Mouse (Mus musculus) midbrain, postnatal 0 days (tissue): Measurements from ENCODE around the gene Gm12248. TPM values are rescaled to one million over a fixed set of nuclear protein-coding genes. Genes with fewer than 3 reads are reported as not detected.

Experiments used
- ATAC-seq: fragments of 200-750 bp; cut with Nextera tagmentation; 2 replicates; pipeline ENCODE4 v1.8.0; 2017; ENCODE audit warnings: moderate number of reproducible peaks, mild to moderate bottlenecking, moderate TSS enrichment, moderate library complexity; ENCODE audit not compliant: low FRiP score
- DNase-seq: peaks from one replicate; pipeline ENCODE4 v3.0.0-alpha.2; 2015; ENCODE audit warnings: low spot score
- H3K27ac ChIP-seq: fragments of 300-500 bp; sonication (generic); 2 replicates; pipeline ENCODE4 v1.5.1; 2014; ENCODE audit warnings: low read depth, mild to moderate bottlenecking, low read length, mixed read lengths
- H3K27me3 ChIP-seq: fragments of 300-500 bp; sonication (generic); 2 replicates; pipeline ENCODE4 v1.6.1; 2014; ENCODE audit warnings: low read length, control low read depth, mixed read lengths; ENCODE audit not compliant: insufficient read depth
- H3K36me3 ChIP-seq: fragments of 300-500 bp; sonication (generic); 2 replicates; pipeline ENCODE4 v1.6.1; 2014; ENCODE audit warnings: low read length, control low read depth, mixed read lengths; ENCODE audit not compliant: insufficient read depth
- H3K4me1 ChIP-seq: fragments of 300-500 bp; sonication (generic); 2 replicates; pipeline ENCODE4 v1.6.1; 2014; ENCODE audit warnings: mild to moderate bottlenecking, control low read depth, antibody characterized with exemption, low read length, mixed read lengths; ENCODE audit not compliant: insufficient read depth
- H3K4me2 ChIP-seq: fragments of 300-500 bp; sonication (generic); 2 replicates; pipeline ENCODE4 v1.6.1; 2014; ENCODE audit warnings: low read depth, mild to moderate bottlenecking, low read length, mixed read lengths; ENCODE audit not compliant: poor library complexity, severe bottlenecking
- H3K4me3 ChIP-seq: fragments of 300-500 bp; sonication (generic); 2 replicates; pipeline ENCODE4 v1.5.1; 2014; ENCODE audit warnings: low read depth, mild to moderate bottlenecking, low read length, moderate library complexity
- H3K9ac ChIP-seq: fragments of 300-500 bp; sonication (generic); replicated peaks from 2 replicates; pipeline ENCODE4 v1.6.1; 2014; ENCODE audit warnings: mild to moderate bottlenecking, low read length, moderate library complexity, mixed read lengths; ENCODE audit not compliant: poor library complexity, severe bottlenecking
- H3K9me3 ChIP-seq: fragments of 300-500 bp; sonication (generic); 2 replicates; pipeline ENCODE4 v1.6.1; 2016; ENCODE audit warnings: low read length, control low read depth
- CTCF ChIP-seq: IDR thresholded peaks from 2 replicates; pipeline ENCODE4 v1.5.1; 2016; ENCODE audit warnings: antibody characterized with exemption, mild to moderate bottlenecking
- WGBS: fragments of 180-500 bp; shearing (Covaris S2); extraction: QIAGEN DNeasy Blood & Tissue Kit; methylation state at CpG from one replicate; pipeline ENCODE4 v1.1.7; 2014; 5-methylcytosine and 5-hydroxymethylcytosine counted together
- polyA plus RNA-seq: library from polyadenylated mRNA; unstranded; fragments of >200 nt; fragmentation: Nextera tagmentation; extraction: Ambion mirVana; gene quantifications from 2 replicates; pipeline ENCODE4 v1.2.1, GENCODE M21; 2015
- total RNA-seq: library from RNA; depleted of rRNA; stranded (reverse); fragments of >200 nt; gene quantifications from 2 replicates; pipeline ENCODE4 v1.2.3, GENCODE M21; 2014

Gm12248 gene
- total and polyA plus RNA-seq, 2 experiments from 2014 or later = not detected

- WGBS = 95% methylated on average over 1 of the region's 1 CpGs
- H3K4me1 ChIP-seq = no peaks in the 10 kb centered on the region
- H3K27ac ChIP-seq = no peak overlapping the region
- no peak for DNase-seq
- no peaks in the 10 kb centered on the region for H3K9me3 ChIP-seq
- no peak overlapping the region for H3K9ac ChIP-seq
- H3K4me2 ChIP-seq = no peak overlapping the region
- no peaks in the 10 kb centered on the region for H3K36me3 ChIP-seq
- no peak overlapping the region for H3K4me3 ChIP-seq
- ATAC-seq = no peak
- peaks cover 7% of the 10 kb centered on the region; the same call in 1 of the 2 replicates for H3K27me3 ChIP-seq
- no peak for TF ChIP-seq CTCF
Observed at GRCm38 (mm10) chr11:58095561-58095960, 2.6 kb upstream of the Gm12248 start.

- Histone ChIP-seq H3K4me1 (no peaks in the 10 kb centered on the region), H3K9ac (no peak overlapping the region), H3K4me2 (no peak overlapping the region), H3K27ac (no peak overlapping the region), H3K4me3 (no peak overlapping the region), H3K9me3 (no peaks in the 10 kb centered on the region), H3K27me3 (peaks cover 7% of the 10 kb centered on the region; the same call in 1 of the 2 replicates), H3K36me3 (no peaks in the 10 kb centered on the region)
- ATAC-seq (no peak), DNase-seq (no peak)
- WGBS = 39% methylated on average over 4 of the region's 4 CpGs
- no peak for TF ChIP-seq CTCF
Observed at GRCm38 (mm10) chr11:58094766-58095165, 1.8 kb upstream of the Gm12248 start.

GRCm38 (mm10) chr11:58092541-58092940 lies 393 bp downstream of the Gm12248 start:
- ATAC-seq (no peak), DNase-seq (no peak)
- H3K27ac ChIP-seq = no peak overlapping the region
- H3K4me1 ChIP-seq = no peaks in the 10 kb centered on the region
- H3K4me2 ChIP-seq = no peak overlapping the region
- H3K9ac ChIP-seq = no peak overlapping the region
- H3K9me3 ChIP-seq = no peaks in the 10 kb centered on the region
- no peaks in the 10 kb centered on the region for H3K27me3 ChIP-seq
- 82% methylated on average over 4 of the region's 4 CpGs for WGBS
- no peak for TF ChIP-seq CTCF
- no peaks in the 10 kb centered on the region for H3K36me3 ChIP-seq
- H3K4me3 ChIP-seq = no peak overlapping the region

- Histone ChIP-seq H3K36me3 (no peaks in the 10 kb centered on the region), H3K4me3 (no peak overlapping the region), H3K9ac (no peak overlapping the region), H3K27ac (no peak overlapping the region), H3K4me2 (no peak overlapping the region), H3K9me3 (no peaks in the 10 kb centered on the region), H3K4me1 (no peaks in the 10 kb centered on the region), H3K27me3 (no peaks in the 10 kb centered on the region)
- DNase-seq (no peak), ATAC-seq (no peak)
- TF ChIP-seq CTCF = no peak
- 90% methylated on average over 6 of the region's 6 CpGs for WGBS
Observed at GRCm38 (mm10) chr11:58081716-58082115, 11.2 kb downstream of the Gm12248 start.

GRCm38 (mm10) chr11:58077270-58077669 lies 15.7 kb downstream of the Gm12248 start:
- Histone ChIP-seq H3K27ac (no peak overlapping the region), H3K4me2 (no peak overlapping the region)

GRCm38 (mm10) chr11:58072978-58073377 lies 20.0 kb downstream of the Gm12248 start:
- Histone ChIP-seq H3K4me1 (no peaks in the 10 kb centered on the region), H3K9me3 (no peaks in the 10 kb centered on the region), H3K27ac (no peak overlapping the region), H3K4me3 (no peak overlapping the region), H3K27me3 (no peaks in the 10 kb centered on the region), H3K36me3 (no peaks in the 10 kb centered on the region), H3K4me2 (no peak overlapping the region), H3K9ac (no peak overlapping the region)
- DNase-seq = no peak
- ATAC-seq = no peak
- WGBS = 76% methylated on average over 3 of the region's 3 CpGs
- no peak for TF ChIP-seq CTCF

More at GRCm38 (mm10) chr11:58077270-58077669, 15.7 kb downstream of the Gm12248 start:
- Histone ChIP-seq H3K4me3 (no peak overlapping the region), H3K4me1 (no peaks in the 10 kb centered on the region), H3K36me3 (no peaks in the 10 kb centered on the region), H3K27me3 (no peaks in the 10 kb centered on the region), H3K9ac (no peak overlapping the region), H3K9me3 (no peaks in the 10 kb centered on the region)
- DNase-seq (no peak), ATAC-seq (no peak)
- TF ChIP-seq CTCF = no peak
- WGBS = 63% methylated on average over 4 of the region's 4 CpGs
